Mouse (Mus musculus): ENCODE results near the gene Lhfpl4. TPM values are rescaled to one million over a fixed set of nuclear protein-coding genes. Genes with fewer than 3 reads are reported as not detected.

The Lhfpl4 gene
- polyA plus RNA-seq, 1 experiment from 2014 or later = 0.37 TPM

DNA sequence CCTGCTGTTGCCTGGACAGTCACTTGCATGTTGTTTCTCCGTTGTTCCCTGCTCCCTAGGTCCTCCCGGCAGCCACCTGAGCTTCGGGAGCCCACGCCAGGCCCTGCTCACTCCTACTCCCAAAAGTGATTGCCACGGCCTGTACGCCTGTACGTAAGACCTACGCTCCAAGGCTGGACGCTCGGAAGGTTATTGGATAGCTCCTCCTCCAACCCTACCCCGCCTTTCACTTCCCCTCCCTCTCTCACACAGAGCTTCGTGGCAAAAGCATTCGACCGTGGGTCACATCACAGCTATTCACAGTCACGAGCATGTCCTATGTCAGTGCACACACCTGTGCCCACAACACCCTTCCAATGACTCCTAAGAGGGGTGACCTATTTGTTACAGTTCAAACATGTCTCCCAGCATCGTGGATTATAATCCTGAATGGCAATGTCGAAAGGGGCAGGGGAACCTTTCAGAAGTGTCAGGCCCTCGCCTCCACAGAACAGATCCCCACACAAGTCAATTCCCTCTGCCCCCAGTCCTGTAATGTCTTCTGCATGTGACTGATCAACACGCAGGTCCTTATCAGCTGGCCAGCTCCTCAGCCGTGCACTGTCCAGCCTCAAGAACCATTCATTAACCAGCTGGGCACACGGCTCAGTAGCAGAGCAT is 10.2 kb downstream of the Lhfpl4 start:
- ATAC-seq (ENCODE audit: insufficient number of reproducible peaks, low FRiP score) = no peak
- 71% methylated on average over 21 of the region's 21 CpGs for WGBS
- no peak overlapping the region for H3K4me2 ChIP-seq

DNA sequence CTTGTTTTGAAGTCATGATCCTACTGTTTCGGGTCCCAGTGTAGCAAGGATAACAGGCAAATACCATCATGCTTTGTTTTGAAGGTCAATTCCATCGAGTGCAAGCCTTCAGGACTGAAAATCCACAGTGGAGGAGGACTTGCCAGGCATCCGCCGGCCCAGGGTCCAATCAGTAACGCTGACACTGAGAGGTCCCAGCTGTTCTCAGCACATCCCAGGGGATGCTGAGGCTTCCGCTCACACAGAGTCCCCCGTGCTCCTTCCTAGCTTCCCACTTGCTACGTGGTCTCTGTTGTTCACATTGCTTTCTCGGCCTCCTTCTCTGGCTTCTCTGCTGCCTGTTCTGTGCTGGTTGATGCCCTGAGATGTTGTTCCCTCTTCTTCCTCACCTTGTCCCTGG is 11.0 kb downstream of the Lhfpl4 start:
- no peaks in the 10 kb centered on the region for H3K4me1 ChIP-seq (replicated peaks)
- no peak overlapping the region for H3K27ac ChIP-seq (ENCODE audit: poor library complexity, severe bottlenecking)
- H3K9me3 ChIP-seq (replicated peaks) = no peaks in the 10 kb centered on the region
- H3K4me2 ChIP-seq = no peak overlapping the region
- H3K9ac ChIP-seq = no peak overlapping the region
- H3K36me3 ChIP-seq = no peaks in the 10 kb centered on the region
- H3K27me3 ChIP-seq (replicated peaks) = peaks cover 9% of the 10 kb centered on the region; the same call in 1 of the 2 replicates
- 54% methylated on average over 9 of the region's 9 CpGs for WGBS
- no peak for ATAC-seq (ENCODE audit: insufficient number of reproducible peaks, low FRiP score)
- no peak overlapping the region for H3K4me3 ChIP-seq

More for the DNA sequence above, 10.2 kb downstream of the Lhfpl4 start:
- Histone ChIP-seq H3K4me3 (no peak overlapping the region), H3K27me3 (replicated peaks) (peaks cover under 1% of the 10 kb centered on the region; the same call in 1 of the 2 replicates), H3K27ac (ENCODE audit: poor library complexity, severe bottlenecking) (no peak overlapping the region), H3K9me3 (replicated peaks) (no peaks in the 10 kb centered on the region), H3K4me1 (replicated peaks) (no peaks in the 10 kb centered on the region), H3K36me3 (no peaks in the 10 kb centered on the region), H3K9ac (no peak overlapping the region)

DNA sequence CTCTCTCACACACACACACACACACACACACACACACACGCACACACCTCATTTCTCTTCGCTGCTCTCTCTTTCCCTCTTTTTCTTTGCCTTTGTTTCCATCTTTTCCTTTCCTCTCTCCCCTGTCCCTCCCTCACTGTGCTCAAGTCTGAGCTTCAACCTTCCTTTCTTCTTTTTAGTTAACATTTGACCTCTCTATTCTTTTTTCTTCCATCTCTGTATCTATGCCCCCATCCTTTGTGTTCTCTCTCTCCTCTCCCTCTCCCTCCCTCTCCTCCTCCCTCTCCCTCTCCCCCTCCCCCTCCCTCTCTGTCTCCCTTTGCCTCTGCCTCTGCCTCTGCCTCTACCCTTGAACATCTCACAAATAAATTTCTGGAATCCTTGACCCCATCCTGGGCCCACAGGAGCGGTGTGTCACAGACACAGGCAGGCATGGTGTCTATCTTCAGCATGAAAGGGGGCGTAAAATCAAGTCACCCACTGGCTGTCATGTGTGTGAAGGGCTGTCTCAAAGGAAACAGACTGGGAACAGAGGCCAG is 15.9 kb downstream of the Lhfpl4 start:
- Histone ChIP-seq H3K9me3 (replicated peaks) (no peaks in the 10 kb centered on the region), H3K4me1 (replicated peaks) (no peaks in the 10 kb centered on the region), H3K4me3 (no peak overlapping the region), H3K27ac (ENCODE audit: poor library complexity, severe bottlenecking) (no peak overlapping the region), H3K36me3 (no peaks in the 10 kb centered on the region), H3K4me2 (no peak overlapping the region), H3K9ac (no peak overlapping the region), H3K27me3 (replicated peaks) (peaks cover 19% of the 10 kb centered on the region)
- WGBS = 39% methylated on average over 4 of the region's 4 CpGs
- ATAC-seq (ENCODE audit: insufficient number of reproducible peaks, low FRiP score) = no peak

DNA sequence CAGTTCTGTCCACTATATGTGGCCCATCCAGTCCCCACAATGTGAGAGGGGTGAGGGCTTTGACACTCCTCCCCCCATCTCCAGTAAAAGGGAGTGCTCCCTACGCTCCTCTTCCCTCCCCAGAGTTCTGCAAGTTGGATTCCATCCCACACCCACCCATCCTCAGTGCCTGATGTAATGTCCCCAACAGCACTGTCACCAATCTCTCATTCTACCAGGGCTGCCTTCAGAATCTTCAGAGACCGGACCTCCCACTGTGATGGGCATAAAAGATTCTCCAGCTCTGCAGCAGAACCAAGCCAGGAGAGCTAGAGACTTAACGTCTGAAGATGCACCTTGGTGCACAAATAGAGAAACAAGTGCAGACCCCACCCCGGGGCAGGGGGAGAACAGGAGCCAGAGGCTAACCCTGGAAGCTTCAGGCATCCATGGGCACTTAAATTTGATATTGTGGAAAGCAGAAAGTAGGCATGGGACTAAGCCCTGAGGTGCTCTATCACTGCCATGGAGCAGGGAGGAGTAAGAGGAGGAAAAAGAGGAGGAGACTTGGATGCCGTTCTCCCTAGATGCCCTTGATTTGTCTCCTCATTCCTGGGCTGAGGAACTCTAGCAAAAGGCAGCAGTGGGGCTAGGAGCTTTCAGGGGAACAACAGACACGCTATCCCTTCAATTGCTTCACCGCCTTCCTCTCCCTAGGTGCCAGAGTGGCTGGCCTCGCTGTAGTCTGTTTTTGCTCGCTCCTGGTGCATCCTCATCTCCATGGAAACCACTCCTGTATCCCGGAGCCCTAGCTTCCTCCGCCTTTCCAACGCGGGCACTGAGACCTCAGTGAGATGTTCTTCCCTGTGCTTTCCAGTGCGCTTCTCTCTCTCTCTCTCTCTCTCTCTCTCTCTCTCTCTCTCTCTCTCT is 16.6 kb downstream of the Lhfpl4 start:
- Histone ChIP-seq H3K36me3 (no peaks in the 10 kb centered on the region), H3K4me3 (no peak overlapping the region), H3K9me3 (replicated peaks) (no peaks in the 10 kb centered on the region), H3K4me1 (replicated peaks) (no peaks in the 10 kb centered on the region), H3K27ac (ENCODE audit: poor library complexity, severe bottlenecking) (no peak overlapping the region), H3K4me2 (no peak overlapping the region), H3K9ac (no peak overlapping the region), H3K27me3 (replicated peaks) (peaks cover 19% of the 10 kb centered on the region)
- no peak for ATAC-seq (ENCODE audit: insufficient number of reproducible peaks, low FRiP score)
- WGBS = 23% methylated on average over 14 of the region's 14 CpGs

- ATAC-seq (ENCODE audit: insufficient number of reproducible peaks, low FRiP score) = no peak
- Histone ChIP-seq H3K4me2 (no peak overlapping the region), H3K9ac (no peak overlapping the region), H3K36me3 (no peaks in the 10 kb centered on the region), H3K27ac (ENCODE audit: poor library complexity, severe bottlenecking) (no peak overlapping the region), H3K27me3 (replicated peaks) (peaks cover 19% of the 10 kb centered on the region), H3K4me1 (replicated peaks) (no peaks in the 10 kb centered on the region), H3K9me3 (replicated peaks) (no peaks in the 10 kb centered on the region), H3K4me3 (no peak overlapping the region)
- 78% methylated on average over 8 of the region's 8 CpGs for WGBS
Measured at GRCm38 (mm10) chr6:113176613-113177012, 18.6 kb downstream of the Lhfpl4 start.

DNA sequence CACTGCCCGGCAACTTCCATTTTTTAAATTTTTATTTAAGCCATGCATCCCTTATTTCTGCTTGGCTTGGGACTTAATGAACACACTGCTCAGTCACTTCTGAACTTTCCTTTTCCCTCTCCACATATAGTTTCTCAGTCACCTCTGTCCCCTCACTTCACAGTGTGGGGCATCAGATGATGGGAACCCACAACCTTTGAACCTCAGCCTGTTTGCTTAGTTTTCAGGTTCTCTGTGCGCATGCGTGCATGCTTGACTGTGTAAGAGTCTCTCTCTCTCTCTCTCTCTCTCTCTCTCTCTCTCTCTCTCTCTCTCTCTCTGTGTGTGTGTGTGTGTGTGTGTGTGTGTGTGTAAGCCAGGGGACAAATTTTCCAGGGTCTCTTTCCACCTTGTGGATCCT is 19.7 kb downstream of the Lhfpl4 start:
- Histone ChIP-seq H3K4me3 (no peak overlapping the region), H3K4me2 (no peak overlapping the region), H3K27ac (ENCODE audit: poor library complexity, severe bottlenecking) (no peak overlapping the region), H3K36me3 (no peaks in the 10 kb centered on the region), H3K9me3 (replicated peaks) (no peaks in the 10 kb centered on the region), H3K4me1 (replicated peaks) (0 out of 2 replicates have a peak, but pooled peaks cover 4% of the 10 kb centered on the region), H3K27me3 (replicated peaks) (peaks cover 19% of the 10 kb centered on the region), H3K9ac (no peak overlapping the region)
- 85% methylated on average over 3 of the region's 3 CpGs for WGBS
- no peak for ATAC-seq (ENCODE audit: insufficient number of reproducible peaks, low FRiP score)

- no peak overlapping the region for H3K4me3 ChIP-seq
- WGBS = 50% methylated on average over 1 of the region's 1 CpGs
- H3K4me1 ChIP-seq (replicated peaks) = peaks cover 11% of the 10 kb centered on the region
- ATAC-seq (ENCODE audit: insufficient number of reproducible peaks, low FRiP score) = no peak
- no peaks in the 10 kb centered on the region for H3K36me3 ChIP-seq
- H3K9me3 ChIP-seq (replicated peaks) = no peaks in the 10 kb centered on the region
- H3K27ac ChIP-seq (ENCODE audit: poor library complexity, severe bottlenecking) = no peak overlapping the region
- 0 out of 2 replicates have a peak, but pooled peaks cover 3% of the 10 kb centered on the region for H3K27me3 ChIP-seq (replicated peaks)
- H3K9ac ChIP-seq = no peak overlapping the region
- no peak overlapping the region for H3K4me2 ChIP-seq
Measured at GRCm38 (mm10) chr6:113172568-113172967, 22.6 kb downstream of the Lhfpl4 start.

DNA sequence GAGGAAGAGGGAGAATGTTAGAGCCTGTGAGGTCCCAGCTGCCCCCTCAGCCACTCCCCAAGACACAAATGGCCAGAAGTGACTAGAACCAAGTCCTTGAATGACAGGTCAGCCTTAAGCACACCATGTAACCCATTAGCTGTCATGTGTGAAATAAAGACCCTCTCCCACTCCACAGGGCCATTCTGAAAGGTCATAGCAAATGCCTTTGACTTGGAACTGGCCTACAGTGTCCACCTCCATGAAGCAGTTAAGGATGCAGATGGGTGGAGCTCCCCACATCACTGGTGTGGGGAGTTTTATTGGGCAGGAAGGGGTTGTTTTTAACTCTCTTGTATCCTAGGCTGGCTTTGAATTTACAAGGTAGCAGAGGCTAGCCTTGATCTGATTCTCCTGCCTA is 23.2 kb downstream of the Lhfpl4 start:
- H3K4me1 ChIP-seq (replicated peaks) = peaks cover 16% of the 10 kb centered on the region
- H3K9ac ChIP-seq = no peak overlapping the region
- 0 out of 2 replicates have a peak, but pooled peaks cover 3% of the 10 kb centered on the region for H3K27me3 ChIP-seq (replicated peaks)
- no peaks in the 10 kb centered on the region for H3K36me3 ChIP-seq
- H3K27ac ChIP-seq (ENCODE audit: poor library complexity, severe bottlenecking) = no peak overlapping the region
- H3K9me3 ChIP-seq (replicated peaks) = no peaks in the 10 kb centered on the region
- H3K4me2 ChIP-seq = no peak overlapping the region
- H3K4me3 ChIP-seq = no peak overlapping the region
- ATAC-seq (ENCODE audit: insufficient number of reproducible peaks, low FRiP score) = no peak

GRCm38 (mm10) chr6:113170651-113171050 is 24.5 kb downstream of the Lhfpl4 start:
- Histone ChIP-seq H3K4me1 (replicated peaks) (peaks cover 25% of the 10 kb centered on the region), H3K4me2 (no peak overlapping the region), H3K4me3 (no peak overlapping the region), H3K9ac (no peak overlapping the region), H3K36me3 (no peaks in the 10 kb centered on the region), H3K27me3 (replicated peaks) (0 out of 2 replicates have a peak, but pooled peaks cover 3% of the 10 kb centered on the region), H3K27ac (ENCODE audit: poor library complexity, severe bottlenecking) (no peak overlapping the region), H3K9me3 (replicated peaks) (no peaks in the 10 kb centered on the region)
- 85% methylated on average over 8 of the region's 8 CpGs for WGBS
- no peak for ATAC-seq (ENCODE audit: insufficient number of reproducible peaks, low FRiP score)

- H3K36me3 ChIP-seq = no peaks in the 10 kb centered on the region
- no peak for ATAC-seq (ENCODE audit: insufficient number of reproducible peaks, low FRiP score)
- H3K4me3 ChIP-seq = no peak overlapping the region
- peaks cover 25% of the 10 kb centered on the region for H3K4me1 ChIP-seq (replicated peaks)
- H3K27me3 ChIP-seq (replicated peaks) = 0 out of 2 replicates have a peak, but pooled peaks cover 3% of the 10 kb centered on the region
- no peak overlapping the region for H3K27ac ChIP-seq (ENCODE audit: poor library complexity, severe bottlenecking)
- no peak overlapping the region for H3K9ac ChIP-seq
- H3K4me2 ChIP-seq = no peak overlapping the region
- H3K9me3 ChIP-seq (replicated peaks) = no peaks in the 10 kb centered on the region
- 67% methylated on average over 3 of the region's 3 CpGs for WGBS
Measured at GRCm38 (mm10) chr6:113169852-113170251, 25.3 kb downstream of the Lhfpl4 start.

- Histone ChIP-seq H3K9me3 (replicated peaks) (no peaks in the 10 kb centered on the region), H3K4me1 (replicated peaks) (peaks cover 25% of the 10 kb centered on the region), H3K4me2 (no peak overlapping the region), H3K4me3 (no peak overlapping the region), H3K27ac (ENCODE audit: poor library complexity, severe bottlenecking) (no peak overlapping the region), H3K27me3 (replicated peaks) (0 out of 2 replicates have a peak, but pooled peaks cover 3% of the 10 kb centered on the region), H3K36me3 (no peaks in the 10 kb centered on the region), H3K9ac (no peak overlapping the region)
- WGBS = 80% methylated on average over 7 of the region's 7 CpGs
- ATAC-seq (ENCODE audit: insufficient number of reproducible peaks, low FRiP score) = no peak
Measured at GRCm38 (mm10) chr6:113168316-113168975, 26.7 kb downstream of the Lhfpl4 start.
